Mouse (Mus musculus) hindbrain, embryonic 13.5 days (tissue): Measurements from ENCODE around the gene Pi4k2a. TPM values are rescaled to one million over a fixed set of nuclear protein-coding genes. Genes with fewer than 3 reads are reported as not detected.
A peak's percentile ranks its signal among the peaks of the same experiment; 100 is the strongest.

ENCODE experiments used
- ATAC-seq: fragments of 200-750 bp; cut with Nextera tagmentation; 2 replicates; pipeline ENCODE4 v1.8.0; 2017; ENCODE audit warnings: moderate TSS enrichment; ENCODE audit not compliant: low FRiP score
- H3K27ac ChIP-seq: fragments of 300-500 bp; sonication (generic); 2 replicates; pipeline ENCODE4 v1.5.1; 2015; ENCODE audit warnings: inconsistent platforms, mild to moderate bottlenecking, moderate library complexity
- H3K27me3 ChIP-seq: fragments of 300-500 bp; sonication (generic); 2 replicates; pipeline ENCODE4 v1.6.1; 2015; ENCODE audit warnings: mild to moderate bottlenecking, inconsistent platforms
- H3K36me3 ChIP-seq: fragments of 300-500 bp; sonication (generic); 2 replicates; pipeline ENCODE4 v1.6.1; 2015; ENCODE audit warnings: mild to moderate bottlenecking, inconsistent platforms
- H3K4me1 ChIP-seq: fragments of 300-500 bp; sonication (generic); replicated peaks from 2 replicates; pipeline ENCODE4 v1.6.1; 2015; ENCODE audit warnings: inconsistent platforms
- H3K4me2 ChIP-seq: fragments of 300-500 bp; sonication (generic); 2 replicates; pipeline ENCODE4 v1.6.1; 2015; ENCODE audit warnings: inconsistent platforms, mild to moderate bottlenecking, moderate library complexity
- H3K4me3 ChIP-seq: fragments of 300-500 bp; sonication (generic); 2 replicates; pipeline ENCODE4 v1.5.1; 2015; ENCODE audit warnings: mild to moderate bottlenecking, inconsistent platforms
- H3K9ac ChIP-seq: fragments of 300-500 bp; sonication (generic); 2 replicates; pipeline ENCODE4 v1.6.1; 2015; ENCODE audit warnings: mild to moderate bottlenecking, inconsistent platforms
- H3K9me3 ChIP-seq: fragments of 300-500 bp; sonication (generic); 2 replicates; pipeline ENCODE4 v1.6.1; 2016; ENCODE audit warnings: inconsistent platforms
- WGBS: fragments of 180-500 bp; shearing (Covaris S2); methylation state at CpG from one replicate; pipeline ENCODE4 v1.1.7; 2015; 5-methylcytosine and 5-hydroxymethylcytosine counted together
- polyA plus RNA-seq: library from polyadenylated mRNA; unstranded; fragments of >200 nt; fragmentation: Nextera tagmentation; extraction: Ambion mirVana; gene quantifications from 2 replicates; pipeline ENCODE4 v1.2.1, GENCODE M21; 2015

Pi4k2a gene
- polyA plus RNA-seq, 1 experiment from 2014 or later = 27.9 TPM

- 77% methylated on average over 11 of the region's 12 CpGs for WGBS
- no peak for ATAC-seq
- Histone ChIP-seq H3K4me3 (no peak overlapping the region), H3K36me3 (no peaks in the 10 kb centered on the region), H3K9me3 (no peaks in the 10 kb centered on the region), H3K27ac (no peak overlapping the region), H3K9ac (no peak overlapping the region), H3K27me3 (no peaks in the 10 kb centered on the region), H3K4me1 (no peaks in the 10 kb centered on the region), H3K4me2 (no peak overlapping the region)
Observed at GRCm38 (mm10) chr19:42157493-42158237, 67.4 kb downstream of the Pi4k2a start.

GRCm38 (mm10) chr19:42158246-42159017 lies 68.2 kb downstream of the Pi4k2a start:
- no peak overlapping the region for H3K4me3 ChIP-seq
- H3K9me3 ChIP-seq = no peaks in the 10 kb centered on the region
- no peak overlapping the region for H3K27ac ChIP-seq
- H3K4me1 ChIP-seq = no peaks in the 10 kb centered on the region
- H3K4me2 ChIP-seq = no peak overlapping the region
- 64% methylated on average over 13 of the region's 13 CpGs for WGBS
- ATAC-seq = no peak
- no peaks in the 10 kb centered on the region for H3K27me3 ChIP-seq
- no peaks in the 10 kb centered on the region for H3K36me3 ChIP-seq
- no peak overlapping the region for H3K9ac ChIP-seq

- Histone ChIP-seq H3K4me2 (no peak within 1 kb of the TSS), H3K27ac (no peak within 1 kb of the TSS), H3K9ac (no peak within 1 kb of the TSS), H3K27me3 (peaks cover 17% of the 10 kb centered on the region), H3K4me1 (peaks cover 16% of the 10 kb centered on the region), H3K36me3 (no peaks in the 10 kb centered on the region), H3K9me3 (no peaks in the 10 kb centered on the region), H3K4me3 (no peak within 1 kb of the TSS)
- ATAC-seq = no peak
- 78% methylated on average over 5 of the region's 5 CpGs for WGBS
Observed at GRCm38 (mm10) chr19:42163764-42164163, 73.5 kb downstream of the Pi4k2a start, which contains the start of gene Zfyve27. TSS of gene Zfyve27 (plus strand) at chr19:42163951.

- Histone ChIP-seq H3K36me3 (no peaks in the 10 kb centered on the region), H3K4me2 (no peak overlapping the region), H3K27ac (no peak overlapping the region), H3K4me3 (no peak overlapping the region), H3K9me3 (no peaks in the 10 kb centered on the region), H3K27me3 (peaks cover 22% of the 10 kb centered on the region), H3K9ac (no peak overlapping the region), H3K4me1 (peaks cover 18% of the 10 kb centered on the region)
- WGBS = 26% methylated on average over 7 of the region's 7 CpGs
- ATAC-seq = no peak
Observed at GRCm38 (mm10) chr19:42164188-42164587, 73.9 kb downstream of the Pi4k2a start.

- Histone ChIP-seq H3K4me1 (peaks cover 21% of the 10 kb centered on the region), H3K27me3 (peaks cover 26% of the 10 kb centered on the region), H3K9ac (no peak overlapping the region), H3K4me2 (peak overlapping the region; percentile 37), H3K36me3 (no peaks in the 10 kb centered on the region), H3K9me3 (no peaks in the 10 kb centered on the region), H3K4me3 (no peak overlapping the region), H3K27ac (no peak overlapping the region)
- ATAC-seq = no peak
- 3% methylated on average over 12 of the region's 12 CpGs for WGBS
Observed at GRCm38 (mm10) chr19:42166130-42166529, 75.9 kb downstream of the Pi4k2a start.

- Histone ChIP-seq H3K27ac (no peak overlapping the region), H3K9ac (no peak overlapping the region), H3K27me3 (peaks cover 26% of the 10 kb centered on the region), H3K9me3 (no peaks in the 10 kb centered on the region), H3K36me3 (no peaks in the 10 kb centered on the region), H3K4me2 (no peak overlapping the region), H3K4me3 (no peak overlapping the region), H3K4me1 (peaks cover 27% of the 10 kb centered on the region)
- no peak for ATAC-seq
- WGBS = 51% methylated on average over 3 of the region's 3 CpGs
Observed at GRCm38 (mm10) chr19:42166766-42167165, 76.5 kb downstream of the Pi4k2a start.

- H3K9ac ChIP-seq = no peak overlapping the region
- H3K27ac ChIP-seq = no peak overlapping the region
- no peak overlapping the region for H3K4me2 ChIP-seq
- H3K9me3 ChIP-seq = no peaks in the 10 kb centered on the region
- WGBS = 71% methylated on average over 9 of the region's 9 CpGs
- no peak for ATAC-seq
- H3K27me3 ChIP-seq = peaks cover 26% of the 10 kb centered on the region
- no peak overlapping the region for H3K4me3 ChIP-seq
- H3K36me3 ChIP-seq = no peaks in the 10 kb centered on the region
- peaks cover 33% of the 10 kb centered on the region for H3K4me1 ChIP-seq
Observed at GRCm38 (mm10) chr19:42167489-42167888, 77.2 kb downstream of the Pi4k2a start.

- Histone ChIP-seq H3K4me3 (no peak overlapping the region), H3K4me1 (peaks cover 39% of the 10 kb centered on the region), H3K27me3 (peaks cover 26% of the 10 kb centered on the region), H3K4me2 (peak overlapping the region; percentile 90), H3K36me3 (no peaks in the 10 kb centered on the region), H3K27ac (peak overlapping the region; percentile 70), H3K9me3 (no peaks in the 10 kb centered on the region), H3K9ac (peak overlapping the region; percentile 55; the same call in 1 of the 2 replicates)
- WGBS = 74% methylated on average over 10 of the region's 10 CpGs
- no peak for ATAC-seq
Observed at GRCm38 (mm10) chr19:42169322-42169975, 79.2 kb downstream of the Pi4k2a start.

GRCm38 (mm10) chr19:42170025-42170969 lies 80.0 kb downstream of the Pi4k2a start:
- ATAC-seq = peak; percentile 91
- peak overlapping the region; percentile 90 for H3K4me2 ChIP-seq
- WGBS = 2% methylated on average over 51 of the region's 56 CpGs
- peak overlapping the region; percentile 85 for H3K4me3 ChIP-seq
- H3K4me1 ChIP-seq = peaks cover 43% of the 10 kb centered on the region
- H3K27ac ChIP-seq = peak overlapping the region; percentile 66
- no peaks in the 10 kb centered on the region for H3K36me3 ChIP-seq
- H3K9me3 ChIP-seq = no peaks in the 10 kb centered on the region
- peaks cover 26% of the 10 kb centered on the region for H3K27me3 ChIP-seq
- H3K9ac ChIP-seq = peak overlapping the region; percentile 91
